Mouse (Mus musculus) lung, adult 2 months (tissue): ENCODE results near the gene 1110059E24Rik.

ENCODE experiments used
- CTCF ChIP-seq: fragments of 200-500 bp; IDR thresholded peaks from 2 replicates; pipeline ENCODE4 v1.5.1; 2011; ENCODE audit warnings: mild to moderate bottlenecking, low read length, control low read depth; ENCODE audit not compliant: insufficient read depth
- POLR2A ChIP-seq: fragments of 200-500 bp; IDR thresholded peaks from 2 replicates; pipeline ENCODE4 v1.6.1; 2011; ENCODE audit warnings: low read depth, mild to moderate bottlenecking, control low read depth, low read length, borderline replicate concordance; ENCODE audit errors: extremely low read depth

GRCm38 (mm10) chr19:21680091-21680490, 27.3 kb upstream of the 1110059E24Rik start:
- TF ChIP-seq POLR2A (no peak), CTCF (no peak)
